Mouse (Mus musculus) hindbrain, embryonic 16.5 days (tissue): ENCODE measurements at regions not wholly inside any gene's neighbourhood (a gene's known extent, or its start where the extent isn't known, plus 50 kb on each side); places are given as distances from the start of the nearest gene placed in this dataset.

ENCODE experiments used
- ATAC-seq: fragments of 200-750 bp; cut with Nextera tagmentation; 2 replicates; pipeline ENCODE4 v1.8.0; 2017; ENCODE audit warnings: moderate TSS enrichment, moderate library complexity
- H3K27ac ChIP-seq: fragments of 300-500 bp; sonication (generic); 2 replicates; pipeline ENCODE4 v1.5.1; 2014; ENCODE audit warnings: low read depth, mild to moderate bottlenecking, control low read depth, low read length, moderate library complexity
- H3K27me3 ChIP-seq: fragments of 300-500 bp; sonication (generic); replicated peaks from 2 replicates; pipeline ENCODE4 v1.6.1; 2014; ENCODE audit warnings: low read length; ENCODE audit not compliant: control insufficient read depth, insufficient read depth
- H3K36me3 ChIP-seq: fragments of 300-500 bp; sonication (generic); 2 replicates; pipeline ENCODE4 v1.6.1; 2014; ENCODE audit warnings: mild to moderate bottlenecking, low read length, moderate library complexity, mixed read lengths; ENCODE audit not compliant: control insufficient read depth, insufficient read depth
- H3K4me1 ChIP-seq: fragments of 300-500 bp; sonication (generic); 2 replicates; pipeline ENCODE4 v1.6.1; 2014; ENCODE audit warnings: low read depth, low read length; ENCODE audit not compliant: control insufficient read depth, insufficient read depth
- H3K4me2 ChIP-seq: fragments of 300-500 bp; sonication (generic); 2 replicates; pipeline ENCODE4 v1.6.1; 2014; ENCODE audit warnings: mild to moderate bottlenecking, low read length, control low read depth, moderate library complexity
- H3K4me3 ChIP-seq: fragments of 300-500 bp; sonication (generic); 2 replicates; pipeline ENCODE4 v1.5.1; 2014; ENCODE audit warnings: mild to moderate bottlenecking, low read length, control low read depth, moderate library complexity
- H3K9ac ChIP-seq: fragments of 300-500 bp; sonication (generic); 2 replicates; pipeline ENCODE4 v1.6.1; 2014; ENCODE audit warnings: low read depth, mild to moderate bottlenecking, control low read depth, low read length, moderate library complexity
- H3K9me3 ChIP-seq: fragments of 300-500 bp; sonication (generic); 2 replicates; pipeline ENCODE4 v1.6.1; 2014; ENCODE audit warnings: mild to moderate bottlenecking, low read length, moderate library complexity; ENCODE audit not compliant: control insufficient read depth
- WGBS: fragments of 180-500 bp; shearing (Covaris S2); extraction: QIAGEN DNeasy Blood & Tissue Kit; methylation state at CpG from one replicate; pipeline ENCODE4 v1.1.7; 2014; 5-methylcytosine and 5-hydroxymethylcytosine counted together

DNA sequence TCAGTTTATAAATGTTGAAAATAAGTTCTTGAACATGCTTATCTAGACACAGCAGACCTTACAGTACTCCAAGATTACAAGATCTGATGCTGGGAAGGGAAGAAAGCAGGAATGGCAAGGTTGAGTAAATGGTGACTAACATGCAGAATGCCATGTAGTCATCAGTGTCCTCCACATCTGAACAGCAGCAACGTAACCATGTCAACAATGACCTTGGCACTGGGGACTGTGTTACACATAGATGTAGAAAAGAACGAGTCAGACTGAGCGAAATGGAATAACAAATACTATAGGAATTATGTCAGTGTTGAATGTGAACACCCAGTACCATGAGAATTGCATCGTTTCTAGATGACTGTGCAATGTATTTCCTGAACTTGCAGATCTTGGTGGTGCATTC is 936.5 kb upstream of the Gm7489 start:
- no peak overlapping the region for H3K27ac ChIP-seq
- H3K36me3 ChIP-seq: no peaks in the 10 kb centered on the region
- H3K4me2 ChIP-seq: no peak overlapping the region
- no peak overlapping the region for H3K9ac ChIP-seq
- no peak overlapping the region for H3K4me3 ChIP-seq
- no peaks in the 10 kb centered on the region for H3K9me3 ChIP-seq
- H3K4me1 ChIP-seq: no peaks in the 10 kb centered on the region
- no peak for ATAC-seq
- no peaks in the 10 kb centered on the region for H3K27me3 ChIP-seq
- 91% methylated on average over 4 of the region's 4 CpGs for WGBS

DNA sequence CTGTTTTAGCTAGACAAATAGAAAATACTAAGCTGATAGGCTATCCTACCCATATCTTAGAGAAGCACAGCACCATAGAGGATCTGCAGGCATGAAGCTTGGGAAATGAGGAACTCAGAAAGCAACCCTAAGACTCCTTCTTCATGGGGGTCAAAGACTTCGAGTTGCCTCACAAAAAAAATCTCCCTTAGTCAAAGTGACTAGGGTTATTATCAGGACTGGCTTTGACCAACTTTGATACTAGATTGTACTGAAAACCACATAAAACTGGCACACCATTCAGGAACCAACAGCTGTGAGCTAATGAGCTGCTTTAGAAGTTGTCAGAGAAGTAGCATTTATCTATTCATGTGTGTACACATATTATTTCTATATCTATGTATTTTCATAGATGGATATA is 931.2 kb upstream of the Gm7489 start:
- no peak overlapping the region for H3K4me3 ChIP-seq
- H3K27me3 ChIP-seq: no peaks in the 10 kb centered on the region
- no peak overlapping the region for H3K4me2 ChIP-seq
- no peak overlapping the region for H3K27ac ChIP-seq
- ATAC-seq: no peak
- no peaks in the 10 kb centered on the region for H3K4me1 ChIP-seq
- no peaks in the 10 kb centered on the region for H3K9me3 ChIP-seq
- H3K9ac ChIP-seq: no peak overlapping the region
- H3K36me3 ChIP-seq: no peaks in the 10 kb centered on the region
- 66% methylated on average over 1 of the region's 1 CpGs for WGBS

DNA sequence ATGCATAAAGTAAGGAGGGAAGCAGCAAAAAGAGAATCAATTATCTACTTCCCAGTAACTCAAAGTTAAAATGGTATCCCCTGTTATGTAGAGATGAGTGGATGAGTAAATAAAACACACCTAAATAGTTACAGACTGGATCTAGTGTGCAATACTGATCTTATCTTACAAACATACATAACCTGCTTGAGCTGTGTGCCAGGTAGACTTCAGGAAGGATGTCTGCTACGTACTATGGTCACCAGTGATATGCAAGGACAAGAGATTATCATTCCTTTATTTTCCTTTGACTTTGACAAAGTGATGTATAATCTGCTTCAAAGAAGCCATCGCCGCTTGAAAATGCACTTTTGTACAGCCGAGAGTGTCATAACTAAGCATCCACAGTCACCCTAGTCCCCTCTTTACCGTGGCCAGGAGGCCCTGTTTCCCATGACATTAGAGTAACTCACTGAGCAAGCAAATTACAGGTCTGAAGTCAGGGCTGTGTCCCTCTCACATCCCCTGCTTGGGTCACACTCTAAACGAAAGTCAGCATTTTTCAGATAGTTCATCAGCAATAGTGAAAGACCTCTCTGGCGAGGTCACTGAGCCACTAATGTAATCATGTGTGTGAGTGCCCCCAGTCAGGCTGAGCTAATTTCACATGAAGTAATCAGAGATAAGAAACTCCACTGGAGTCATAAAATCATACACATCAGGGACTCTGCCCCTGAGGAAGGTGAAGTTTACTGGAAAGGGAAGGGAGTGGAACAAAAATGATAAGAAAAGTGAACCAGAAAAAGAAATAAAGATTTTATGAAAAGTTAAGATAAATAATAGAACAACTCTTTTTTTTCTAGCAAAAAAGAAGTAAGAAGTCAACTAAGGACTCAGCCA is 929.8 kb upstream of the Gm7489 start:
- no peak overlapping the region for H3K27ac ChIP-seq
- 78% methylated on average over 7 of the region's 7 CpGs for WGBS

DNA sequence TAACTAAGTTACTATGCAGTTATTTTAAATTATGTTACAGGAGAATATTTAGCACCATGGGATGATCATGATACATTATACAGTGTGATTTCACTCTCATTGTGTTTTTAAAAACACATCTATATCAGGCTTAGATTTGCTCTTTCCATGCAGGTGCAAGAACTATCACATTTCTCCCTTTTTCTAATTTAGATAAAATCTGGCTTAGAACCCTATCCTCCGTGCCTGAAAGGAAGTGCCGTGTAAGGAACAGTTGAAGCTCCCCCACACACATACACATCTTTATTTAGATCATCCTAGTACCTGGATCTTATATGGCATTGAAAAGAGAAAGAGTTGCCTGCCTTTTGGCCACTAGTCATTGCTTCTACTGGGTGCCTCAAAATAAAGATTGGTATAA is 925.0 kb upstream of the Gm7489 start:
- no peak overlapping the region for H3K4me2 ChIP-seq
- no peaks in the 10 kb centered on the region for H3K4me1 ChIP-seq
- no peak overlapping the region for H3K27ac ChIP-seq
- H3K4me3 ChIP-seq: no peak overlapping the region
- H3K27me3 ChIP-seq: no peaks in the 10 kb centered on the region
- 89% methylated on average over 2 of the region's 2 CpGs for WGBS
- no peak overlapping the region for H3K9ac ChIP-seq
- H3K36me3 ChIP-seq: no peaks in the 10 kb centered on the region
- ATAC-seq: no peak
- no peaks in the 10 kb centered on the region for H3K9me3 ChIP-seq

More for the DNA sequence above, 929.8 kb upstream of the Gm7489 start:
- H3K4me1 ChIP-seq: no peaks in the 10 kb centered on the region
- H3K36me3 ChIP-seq: no peaks in the 10 kb centered on the region
- no peak overlapping the region for H3K4me2 ChIP-seq
- H3K9ac ChIP-seq: no peak overlapping the region
- no peak overlapping the region for H3K4me3 ChIP-seq
- no peak for ATAC-seq
- H3K27me3 ChIP-seq: no peaks in the 10 kb centered on the region
- no peaks in the 10 kb centered on the region for H3K9me3 ChIP-seq

DNA sequence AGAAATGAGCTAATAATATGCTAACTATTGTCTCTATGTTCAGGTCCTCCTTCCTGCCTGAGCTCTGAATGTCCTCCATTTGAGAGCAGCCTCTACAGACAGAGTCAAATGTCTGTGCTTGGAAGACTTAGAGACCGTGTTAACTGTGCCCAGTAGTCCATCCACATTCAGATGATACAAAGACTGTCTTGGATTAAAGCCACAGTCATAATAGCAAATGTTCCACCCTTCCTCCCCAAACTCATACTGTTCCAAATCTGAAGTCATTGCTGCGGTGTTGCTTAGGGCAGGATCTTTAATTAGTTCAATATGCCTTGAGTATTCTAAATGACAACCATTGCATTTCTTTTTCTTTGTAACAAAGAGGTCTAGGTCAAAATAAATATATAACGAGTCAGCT is 923.2 kb upstream of the Gm7489 start:
- 64% methylated on average over 3 of the region's 3 CpGs for WGBS
- Histone ChIP-seq H3K4me2 (no peak overlapping the region), H3K4me1 (no peaks in the 10 kb centered on the region), H3K36me3 (no peaks in the 10 kb centered on the region), H3K27ac (no peak overlapping the region), H3K9me3 (no peaks in the 10 kb centered on the region), H3K27me3 (no peaks in the 10 kb centered on the region), H3K9ac (no peak overlapping the region), H3K4me3 (no peak overlapping the region)
- no peak for ATAC-seq

DNA sequence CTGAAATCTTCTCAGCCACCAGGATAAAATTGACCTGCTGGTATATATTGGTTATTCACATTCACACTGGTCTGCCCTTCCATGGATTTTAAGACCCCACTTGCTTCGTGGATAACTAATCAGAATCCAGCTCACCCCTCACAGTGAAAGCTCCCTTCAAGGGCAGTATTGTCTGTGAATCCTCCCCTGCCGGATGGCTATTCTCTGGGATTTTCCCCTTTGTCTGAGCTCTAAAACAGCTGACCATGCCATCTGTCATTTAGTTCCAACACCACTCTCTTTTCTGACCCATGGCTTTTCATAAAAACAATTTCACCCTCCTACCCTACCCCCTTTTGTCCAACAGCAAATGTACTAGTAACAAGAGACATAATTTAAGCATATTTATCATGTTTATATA is 920.8 kb upstream of the Gm7489 start:
- WGBS: 6% methylated on average over 2 of the region's 2 CpGs
- Histone ChIP-seq H3K36me3 (no peaks in the 10 kb centered on the region), H3K4me1 (no peaks in the 10 kb centered on the region), H3K4me2 (no peak overlapping the region), H3K9ac (no peak overlapping the region), H3K27me3 (no peaks in the 10 kb centered on the region), H3K4me3 (no peak overlapping the region), H3K27ac (no peak overlapping the region), H3K9me3 (no peaks in the 10 kb centered on the region)
- ATAC-seq: no peak

DNA sequence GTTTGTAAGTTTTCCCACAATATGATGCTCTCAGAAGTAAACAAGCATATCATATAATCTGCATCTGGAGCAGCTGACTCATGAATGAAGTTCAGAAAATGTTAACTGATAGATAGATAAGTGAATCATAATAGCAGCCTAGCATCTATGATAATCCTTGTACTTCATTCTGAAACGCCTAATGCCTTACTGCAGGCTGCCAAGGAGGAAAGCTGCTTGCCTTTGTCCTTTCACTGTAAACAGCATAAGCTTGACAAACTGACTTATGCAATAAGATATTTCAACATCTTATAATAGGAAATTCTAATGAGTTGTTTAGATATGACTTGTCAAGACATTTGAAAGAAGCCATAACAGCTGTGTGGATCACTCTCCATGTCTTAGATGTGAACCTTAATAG is 920.3 kb upstream of the Gm7489 start:
- no peak overlapping the region for H3K4me2 ChIP-seq
- no peak overlapping the region for H3K4me3 ChIP-seq
- no peaks in the 10 kb centered on the region for H3K4me1 ChIP-seq
- no peak overlapping the region for H3K27ac ChIP-seq
- H3K36me3 ChIP-seq: no peaks in the 10 kb centered on the region
- WGBS: 52% methylated on average over 1 of the region's 1 CpGs
- no peak overlapping the region for H3K9ac ChIP-seq
- H3K27me3 ChIP-seq: no peaks in the 10 kb centered on the region
- ATAC-seq: no peak
- no peaks in the 10 kb centered on the region for H3K9me3 ChIP-seq

DNA sequence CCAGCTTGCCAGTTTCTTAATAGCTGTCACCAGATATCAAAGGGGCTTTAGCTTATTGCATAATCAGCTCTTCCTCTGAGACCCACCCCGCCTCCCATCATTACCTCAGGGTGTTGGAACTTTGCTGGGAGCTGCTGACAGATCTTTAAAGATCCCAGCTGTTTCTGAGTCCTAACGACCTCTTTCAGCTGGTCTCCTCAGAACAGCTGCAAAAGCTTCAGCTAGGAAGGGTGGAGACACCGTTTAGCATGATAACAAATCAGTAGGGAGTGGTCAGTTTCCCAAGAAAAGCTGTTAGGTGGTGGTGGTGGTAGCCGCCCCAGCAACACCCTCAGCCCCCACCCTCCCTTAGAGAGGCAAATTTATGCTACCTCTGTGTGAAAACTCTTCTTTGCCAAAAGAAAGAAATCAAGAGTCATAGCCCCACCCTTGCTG is 916.9 kb upstream of the Gm7489 start:
- Histone ChIP-seq H3K36me3 (no peaks in the 10 kb centered on the region), H3K4me2 (no peak overlapping the region), H3K4me1 (no peaks in the 10 kb centered on the region), H3K9ac (no peak overlapping the region), H3K4me3 (no peak overlapping the region), H3K27ac (no peak overlapping the region), H3K9me3 (no peaks in the 10 kb centered on the region), H3K27me3 (no peaks in the 10 kb centered on the region)
- 14% methylated on average over 4 of the region's 4 CpGs for WGBS
- ATAC-seq: no peak

DNA sequence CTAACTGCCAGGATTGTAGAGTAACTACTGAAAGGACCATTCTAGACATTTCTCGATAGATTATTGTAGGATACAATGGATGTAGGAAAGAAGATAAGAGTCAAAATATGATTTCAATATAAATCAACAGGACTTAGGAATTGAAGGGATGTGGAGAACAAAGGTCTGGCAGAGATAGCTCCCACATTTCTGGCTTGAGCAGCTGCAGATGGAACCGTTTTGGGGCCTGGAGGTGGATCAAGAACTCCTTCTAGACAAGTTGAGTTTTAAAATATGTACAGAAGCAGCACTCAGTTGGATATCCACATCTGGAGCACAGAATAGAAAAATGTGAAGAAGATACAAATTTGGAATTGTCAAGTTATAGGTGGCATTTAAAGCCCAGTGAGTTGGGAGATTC is 901.9 kb upstream of the Gm7489 start:
- Histone ChIP-seq H3K4me2 (no peak overlapping the region), H3K9me3 (no peaks in the 10 kb centered on the region), H3K27me3 (no peaks in the 10 kb centered on the region), H3K4me3 (no peak overlapping the region), H3K27ac (no peak overlapping the region), H3K36me3 (no peaks in the 10 kb centered on the region), H3K9ac (no peak overlapping the region), H3K4me1 (no peaks in the 10 kb centered on the region)
- no peak for ATAC-seq
- 79% methylated on average over 2 of the region's 2 CpGs for WGBS
